Mouse (Mus musculus) frontal cortex, postnatal 36 days (tissue): Measurements from ENCODE around the gene Cachd1.
A peak's percentile ranks its signal among the peaks of the same experiment; 100 is the strongest.

Experiments
- DNase-seq, 2 experiments: peaks; one replicate each; pipeline ENCODE4 v3.0.0; 2022; ENCODE audit warnings: low spot score in 2 of 2

The Cachd1 gene

DNA sequence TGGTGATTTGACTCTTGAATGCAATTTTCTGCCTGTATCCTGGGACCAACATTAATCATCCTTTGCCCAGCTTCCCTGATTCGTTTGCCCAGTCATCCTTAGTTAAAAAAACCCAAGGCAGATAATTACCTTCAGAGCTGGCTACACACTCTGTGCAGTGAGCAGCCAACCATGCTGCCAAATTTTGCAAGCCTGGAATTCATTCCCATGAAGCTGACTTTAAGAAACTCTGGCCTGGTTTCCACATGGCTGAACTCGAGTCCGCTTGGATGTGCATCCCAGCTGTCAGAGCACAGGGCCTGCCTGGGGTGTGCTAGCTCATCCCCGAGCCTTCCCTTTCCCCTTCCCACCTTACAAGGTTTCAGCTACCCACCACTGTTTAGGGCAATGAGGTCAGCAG lies 214.5 kb downstream of the Cachd1 start:
- DNase-seq, result no peak

- no peak for DNase-seq
Observed at GRCm38 (mm10) chr4:100992086-100992485, 215.6 kb downstream of the Cachd1 start.

DNA sequence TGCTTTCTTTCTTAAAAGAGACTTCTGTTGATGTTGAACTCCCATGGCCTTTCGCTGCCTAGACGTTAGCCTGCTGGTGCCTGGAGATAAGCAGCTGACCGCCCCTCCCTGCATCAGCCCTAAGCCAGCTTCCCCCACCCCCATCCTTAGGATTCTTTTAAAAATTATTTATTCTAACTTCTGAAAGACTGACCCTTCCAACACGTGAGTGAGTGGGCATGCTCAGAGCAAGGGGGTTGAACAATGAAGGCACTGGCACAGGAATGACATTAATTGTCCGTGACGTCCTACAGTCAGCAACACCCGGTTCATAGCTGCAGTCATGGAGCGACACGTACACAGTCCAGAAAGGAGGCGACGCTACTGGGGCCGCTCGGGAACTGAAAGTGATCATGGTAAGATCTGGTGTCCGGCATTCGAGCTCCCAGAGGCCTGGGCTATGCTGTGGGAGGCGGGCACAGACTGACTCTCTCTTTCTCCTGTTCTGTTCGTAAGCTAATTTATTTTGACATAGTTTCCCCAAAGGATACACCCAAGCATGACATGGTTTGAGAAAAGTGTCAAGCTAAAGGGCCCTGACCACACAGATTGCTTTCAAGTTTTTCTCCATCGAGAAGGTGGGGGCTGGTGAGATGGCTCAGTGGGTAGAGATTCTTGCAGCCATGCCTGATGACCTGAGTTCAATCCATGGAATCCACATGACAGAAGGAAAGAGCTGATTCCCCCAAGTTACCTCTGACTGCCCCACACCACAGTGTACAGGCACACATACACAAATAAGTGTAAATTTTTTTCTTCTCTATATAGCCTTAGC lies 218.2 kb downstream of the Cachd1 start:
- no peak for DNase-seq

GRCm38 (mm10) chr4:100995617-100996016 lies 219.1 kb downstream of the Cachd1 start:
- no peak for DNase-seq

DNA sequence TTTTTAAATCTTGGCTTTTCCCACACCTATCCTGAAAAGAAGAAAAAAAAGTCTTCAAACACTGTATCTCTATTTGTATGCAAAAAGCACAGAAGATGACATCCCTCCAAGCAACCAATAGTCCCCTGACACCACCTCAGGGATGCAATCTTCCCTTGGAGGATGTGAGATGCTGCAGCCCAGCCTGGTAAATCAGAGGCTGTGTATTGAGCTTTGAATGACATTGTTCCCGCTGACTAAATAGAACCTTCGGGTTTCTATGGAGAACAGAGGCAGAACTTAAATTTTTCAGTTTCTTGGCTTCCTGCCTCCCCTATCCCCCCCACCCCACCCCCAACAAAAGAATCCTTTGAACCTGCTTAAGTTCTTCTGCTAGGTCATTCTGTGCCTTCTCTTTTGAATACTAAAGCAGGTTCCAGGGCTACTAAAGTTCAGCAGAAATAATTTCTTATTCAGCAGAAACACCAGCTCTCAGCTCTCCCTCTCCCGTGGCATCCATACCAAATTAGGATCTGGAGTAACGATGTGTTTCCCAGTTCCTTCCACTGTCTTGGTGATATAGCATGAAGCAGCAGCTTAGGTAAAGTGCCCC lies 219.7 kb downstream of the Cachd1 start:
- no peak for DNase-seq

DNA sequence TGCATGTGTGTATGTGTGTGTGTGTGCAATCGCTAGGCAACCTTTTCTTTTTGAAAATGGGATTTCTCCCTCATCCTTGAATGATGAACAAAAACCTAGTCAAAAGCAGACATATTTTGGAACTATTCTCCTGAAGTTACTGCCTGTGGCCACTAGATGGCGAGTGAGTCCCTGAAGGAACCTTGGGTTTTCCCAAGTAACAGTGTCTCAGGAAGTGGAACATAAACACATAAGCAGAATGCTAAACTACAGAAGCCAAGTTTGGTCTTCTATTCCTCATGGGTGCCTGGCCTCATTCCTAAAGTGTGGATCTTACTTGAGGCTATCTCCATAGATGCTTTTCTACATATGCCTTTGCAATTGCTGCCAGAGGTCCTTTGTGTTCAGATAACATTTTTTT lies 221.7 kb downstream of the Cachd1 start:
- DNase-seq, result peak; percentile 52 to 83

GRCm38 (mm10) chr4:100998906-100999305 lies 222.4 kb downstream of the Cachd1 start:
- no peak for DNase-seq

- DNase-seq, result no peak
Observed at GRCm38 (mm10) chr4:101000622-101001021, 224.1 kb downstream of the Cachd1 start.

- DNase-seq, result no peak
Observed at GRCm38 (mm10) chr4:101001073-101001472, 224.6 kb downstream of the Cachd1 start.

- DNase-seq, result no peak
Observed at GRCm38 (mm10) chr4:101002961-101003360, 226.5 kb downstream of the Cachd1 start.

DNA sequence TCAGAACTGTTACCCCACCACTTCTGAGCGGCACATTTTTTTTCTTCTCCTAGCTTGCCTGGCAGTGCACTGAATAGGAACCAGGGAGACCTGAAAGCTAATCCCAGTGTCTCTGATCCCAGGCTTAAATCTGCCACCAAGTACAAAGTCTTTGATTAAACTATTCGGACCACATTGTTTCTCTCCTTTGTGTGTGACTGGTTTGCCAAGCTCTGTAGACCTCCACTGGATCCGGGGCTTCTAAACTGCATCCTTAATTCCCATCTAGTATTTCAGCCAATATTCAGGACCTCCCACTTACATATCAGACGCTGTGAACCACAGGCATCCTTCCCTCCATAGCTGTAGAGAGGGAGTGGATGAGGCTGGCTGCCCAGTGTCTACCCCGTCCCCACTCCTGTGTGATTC lies 231.9 kb downstream of the Cachd1 start:
- no peak for DNase-seq

- no peak for DNase-seq
Observed at GRCm38 (mm10) chr4:101009092-101009491, 232.6 kb downstream of the Cachd1 start.

- no peak for DNase-seq
Observed at GRCm38 (mm10) chr4:101017806-101018205, 241.3 kb downstream of the Cachd1 start.

DNA sequence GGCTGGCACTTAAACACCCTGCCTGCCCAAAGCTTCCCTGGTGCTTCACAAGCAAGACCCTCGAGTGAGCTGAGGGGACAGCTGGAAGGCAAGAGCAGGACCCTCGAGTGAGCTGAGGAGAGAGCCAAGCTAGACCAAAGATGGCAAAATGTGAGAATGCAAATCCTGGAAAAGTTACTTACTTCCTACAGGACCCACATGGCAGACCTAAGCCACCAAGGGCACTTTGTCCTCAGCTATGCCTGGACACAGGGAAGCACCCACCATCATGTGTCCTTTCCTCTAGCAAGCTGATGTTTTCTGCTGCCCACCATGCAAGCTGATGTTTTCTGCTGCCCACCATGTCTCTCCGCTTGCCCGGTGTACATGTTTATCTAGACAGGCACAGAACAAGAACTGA lies 244.1 kb downstream of the Cachd1 start, which contains the start of gene Gm10577:
Gene Gm10577, minus strand, starts transcription at position 101 of the 400 bp plus-strand sequence.
- no peak for DNase-seq

DNA sequence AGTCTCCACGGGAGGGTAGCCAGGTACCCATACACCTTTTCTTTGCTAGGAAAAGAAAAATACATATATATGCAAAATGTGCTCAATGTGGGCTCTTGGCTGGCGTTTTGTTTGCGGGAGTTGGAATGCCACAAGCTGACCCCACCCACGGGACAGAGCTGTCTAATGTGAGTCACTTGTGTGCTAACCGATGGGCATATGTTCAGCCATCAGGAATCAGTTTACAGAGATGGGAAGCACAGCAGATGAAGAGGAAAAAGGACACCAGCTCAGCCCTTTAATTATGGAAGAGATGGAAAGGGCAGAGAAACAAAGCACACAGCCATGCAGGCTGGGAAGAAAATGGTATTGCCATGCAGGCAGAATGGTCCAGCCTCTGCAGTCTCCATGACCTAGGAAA lies 250.1 kb downstream of the Cachd1 start:
- peak in 1 of 2 experiments; percentile 15 for DNase-seq

DNA sequence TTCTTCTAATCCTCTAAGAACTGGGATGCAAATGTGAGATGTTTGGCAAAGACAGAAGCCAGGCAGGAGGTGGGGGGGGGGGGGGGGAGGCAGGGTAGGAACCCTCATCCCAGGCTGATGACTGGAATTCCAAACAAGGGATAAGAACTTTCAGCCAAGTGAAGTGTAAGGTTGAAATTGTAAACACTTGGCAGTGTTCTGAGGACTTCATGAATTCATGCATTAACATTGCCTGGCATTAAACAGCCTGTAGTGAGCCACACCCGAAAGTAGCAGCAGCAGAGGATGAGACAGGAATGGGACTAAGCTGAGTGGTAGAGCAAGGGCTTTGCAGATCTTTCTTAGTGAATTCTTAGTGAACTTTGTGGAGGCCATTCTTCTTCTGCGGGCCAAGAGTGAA lies 250.5 kb downstream of the Cachd1 start:
- peak in 1 of 2 experiments; percentile 14 for DNase-seq

GRCm38 (mm10) chr4:101027852-101028411 lies 251.5 kb downstream of the Cachd1 start:
- no peak for DNase-seq

GRCm38 (mm10) chr4:101033047-101033446 lies 256.6 kb downstream of the Cachd1 start:
- no peak for DNase-seq

- DNase-seq, result no peak
Observed at GRCm38 (mm10) chr4:101035131-101035530, 258.7 kb downstream of the Cachd1 start.

- peak; percentile 32 to 61 for DNase-seq
Observed at GRCm38 (mm10) chr4:101037156-101037555, 260.7 kb downstream of the Cachd1 start.

DNA sequence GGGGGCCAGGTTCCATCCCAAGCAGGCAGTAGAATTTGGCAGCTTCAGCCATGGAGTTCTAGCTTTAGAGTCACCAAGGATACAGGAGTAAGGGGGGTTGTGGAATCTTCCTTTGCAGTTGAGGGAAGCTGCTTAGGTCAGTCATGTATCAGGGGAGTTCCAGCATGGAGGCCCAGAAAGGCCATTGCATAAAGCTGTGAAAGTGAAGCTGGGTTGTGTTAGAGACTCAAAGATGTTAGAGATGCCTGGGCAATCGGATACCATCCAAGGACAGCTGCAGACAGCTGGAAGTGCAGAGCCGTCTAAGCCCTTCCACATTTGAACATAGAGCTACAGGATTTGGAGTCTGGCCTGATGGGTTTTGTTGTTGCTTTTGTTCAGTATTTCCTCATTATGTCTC lies 267.2 kb downstream of the Cachd1 start:
- no peak for DNase-seq

DNA sequence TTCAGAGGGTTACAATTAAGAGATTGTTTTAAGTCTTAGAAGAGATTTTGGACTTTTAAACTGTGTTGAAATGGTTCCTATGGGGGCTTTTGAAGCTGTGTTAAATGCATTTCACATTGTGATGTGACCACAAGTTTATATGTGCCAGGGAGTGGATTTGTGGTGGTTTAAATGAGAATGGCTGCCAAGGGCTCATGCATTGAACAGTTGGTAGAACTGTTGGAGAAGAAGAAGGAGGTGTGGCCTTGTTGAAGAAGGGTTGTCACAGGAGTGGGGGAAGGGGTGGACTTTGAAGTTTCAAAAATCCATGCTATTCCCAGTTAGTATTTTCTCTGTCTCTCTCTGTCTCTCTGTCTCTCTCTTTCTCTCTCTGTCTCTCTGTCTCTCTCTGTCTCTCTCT lies 267.7 kb downstream of the Cachd1 start:
- no peak for DNase-seq

DNA sequence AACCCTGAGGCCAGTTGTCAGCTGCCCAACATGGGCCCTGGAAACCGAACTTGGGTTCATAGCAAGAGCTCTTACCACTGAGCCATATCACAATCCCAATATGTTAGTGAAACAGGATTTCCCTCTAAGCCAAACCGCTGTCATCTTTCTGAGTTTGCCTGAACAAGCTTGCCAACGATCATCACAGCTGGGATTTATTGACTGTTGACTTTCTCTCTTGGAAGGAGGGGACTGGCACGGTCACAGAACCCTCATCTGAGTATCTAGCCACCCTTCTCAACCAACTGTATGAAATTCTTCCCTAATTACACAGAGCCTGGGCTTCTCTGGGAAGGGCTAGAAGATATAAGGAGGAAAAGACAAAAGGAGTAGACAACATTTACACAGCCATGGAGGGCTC lies 270.1 kb downstream of the Cachd1 start:
- no peak for DNase-seq
